Mouse (Mus musculus) liver, adult 2 months (tissue): ENCODE results near the gene Tbc1d5. TPM values are rescaled to one million over a fixed set of nuclear protein-coding genes. Genes with fewer than 3 reads are reported as not detected.

Experiments used
- DNase-seq: peaks from one replicate; pipeline ENCODE4 v3.0.0-alpha.2; 2011; ENCODE audit warnings: low read depth, low spot score; ENCODE audit errors: extremely low read depth
- H3K27ac ChIP-seq: fragments of 200-500 bp; replicated peaks from 2 replicates; pipeline ENCODE4 v1.5.1; 2012; ENCODE audit warnings: low read depth, mild to moderate bottlenecking, control low read depth, inconsistent platforms, low read length; ENCODE audit not compliant: insufficient read depth
- H3K27me3 ChIP-seq: fragments of 200-500 bp; 2 replicates; pipeline ENCODE4 v1.6.1; 2012; ENCODE audit warnings: mild to moderate bottlenecking, moderate library complexity, low read length, inconsistent platforms; ENCODE audit not compliant: control insufficient read depth, insufficient read depth
- H3K36me3 ChIP-seq: fragments of 200-500 bp; 2 replicates; pipeline ENCODE4 v1.6.1; 2012; ENCODE audit warnings: low read length, inconsistent platforms; ENCODE audit not compliant: control insufficient read depth, insufficient read depth
- H3K4me1 ChIP-seq: fragments of 200-500 bp; 2 replicates; pipeline ENCODE4 v1.6.1; 2011; ENCODE audit warnings: low read length; ENCODE audit not compliant: control insufficient read depth, insufficient read depth
- H3K4me3 ChIP-seq: fragments of 200-500 bp; 2 replicates; pipeline ENCODE4 v1.5.1; 2011; ENCODE audit warnings: low read depth, mild to moderate bottlenecking, control low read depth, low read length, moderate library complexity; ENCODE audit not compliant: insufficient read depth
- H3K79me2 ChIP-seq: fragments of 200-500 bp; 2 replicates; pipeline ENCODE4 v1.6.1; 2012; ENCODE audit warnings: inconsistent platforms, mild to moderate bottlenecking, low read length, moderate library complexity; ENCODE audit not compliant: control insufficient read depth, insufficient read depth
- H3K9ac ChIP-seq: fragments of 200-500 bp; 2 replicates; pipeline ENCODE4 v1.6.1; 2012; ENCODE audit warnings: low read depth, mild to moderate bottlenecking, control low read depth, inconsistent platforms, low read length
- CTCF ChIP-seq: fragments of 200-500 bp; IDR thresholded peaks from 2 replicates; pipeline ENCODE4 v1.5.1; 2011; ENCODE audit warnings: low read depth, low read length, control low read depth
- POLR2A ChIP-seq: fragments of 200-500 bp; IDR thresholded peaks from 2 replicates; pipeline ENCODE4 v1.6.1; 2011; ENCODE audit warnings: low read length, control low read depth; ENCODE audit not compliant: insufficient read depth; ENCODE audit errors: extremely low read depth
- WGBS: fragments of 180-500 bp; shearing (Covaris S2); methylation state at CpG from one replicate; pipeline ENCODE4 v1.1.7; 2018; 5-methylcytosine and 5-hydroxymethylcytosine counted together
- polyA plus RNA-seq: library from polyadenylated mRNA; depleted of rRNA; stranded (reverse); fragments of >200 nt; gene quantifications from 2 replicates; pipeline ENCODE4 v1.2.3, GENCODE M21; 2012
- total RNA-seq: library from RNA; depleted of rRNA; stranded (reverse); fragments of >200 nt; gene quantifications from 2 replicates; pipeline ENCODE4 v1.2.3, GENCODE M21; 2014

Gene Tbc1d5
- total and polyA plus RNA-seq, 2 experiments = 5.2 to 8.9 TPM

GRCm38 (mm10) chr17:50761082-50761481 is 418.1 kb downstream of the Tbc1d5 start:
- H3K4me3 ChIP-seq = no peak overlapping the region
- H3K79me2 ChIP-seq = no peaks in the 10 kb centered on the region
- TF ChIP-seq CTCF = no peak
- TF ChIP-seq POLR2A = no peak
- H3K36me3 ChIP-seq = peaks cover 2% of the 10 kb centered on the region; the same call in 1 of the 2 replicates
- WGBS = 61% methylated on average over 5 of the region's 5 CpGs
- H3K4me1 ChIP-seq = peaks cover 1% of the 10 kb centered on the region; the same call in 1 of the 2 replicates
- H3K27ac ChIP-seq = no peak overlapping the region
- no peaks in the 10 kb centered on the region for H3K27me3 ChIP-seq
- DNase-seq = no peak
- no peak overlapping the region for H3K9ac ChIP-seq

GRCm38 (mm10) chr17:50753356-50754138 is 425.6 kb downstream of the Tbc1d5 start:
- no peaks in the 10 kb centered on the region for H3K27me3 ChIP-seq
- 76% methylated on average over 9 of the region's 9 CpGs for WGBS
- no peak overlapping the region for H3K4me3 ChIP-seq
- no peaks in the 10 kb centered on the region for H3K79me2 ChIP-seq
- H3K4me1 ChIP-seq = no peaks in the 10 kb centered on the region; the same call in 1 of the 2 replicates
- TF ChIP-seq POLR2A (no peak), CTCF (no peak)
- H3K36me3 ChIP-seq = peaks cover 6% of the 10 kb centered on the region; the same call in 1 of the 2 replicates
- 0 out of 2 replicates have a peak overlapping the region, but pooled peaks have one; percentile 5 for H3K27ac ChIP-seq
- DNase-seq = peak; percentile 14
- no peak overlapping the region for H3K9ac ChIP-seq

- Histone ChIP-seq H3K4me1 (no peaks in the 10 kb centered on the region; the same call in 1 of the 2 replicates), H3K27ac (no peak overlapping the region), H3K36me3 (peaks cover 6% of the 10 kb centered on the region; the same call in 1 of the 2 replicates), H3K27me3 (no peaks in the 10 kb centered on the region), H3K4me3 (no peak overlapping the region), H3K79me2 (no peaks in the 10 kb centered on the region), H3K9ac (no peak overlapping the region)
- no peak for DNase-seq
- TF ChIP-seq CTCF (no peak), POLR2A (no peak)
- 98% methylated on average over 3 of the region's 3 CpGs for WGBS
Observed at GRCm38 (mm10) chr17:50752753-50753152, 426.4 kb downstream of the Tbc1d5 start.

- peaks cover 6% of the 10 kb centered on the region; the same call in 1 of the 2 replicates for H3K36me3 ChIP-seq
- no peaks in the 10 kb centered on the region for H3K79me2 ChIP-seq
- DNase-seq = no peak
- TF ChIP-seq POLR2A (no peak), CTCF (no peak)
- no peak overlapping the region for H3K27ac ChIP-seq
- whole genome bisulfite sequencing = 93% methylated on average over 3 of the region's 3 CpGs
- no peak overlapping the region for H3K4me3 ChIP-seq
- no peaks in the 10 kb centered on the region for H3K27me3 ChIP-seq
- no peaks in the 10 kb centered on the region; the same call in 1 of the 2 replicates for H3K4me1 ChIP-seq
- no peak overlapping the region for H3K9ac ChIP-seq
Observed at GRCm38 (mm10) chr17:50751911-50752310, 427.2 kb downstream of the Tbc1d5 start.

- Histone ChIP-seq H3K36me3 (peaks cover 4% of the 10 kb centered on the region; the same call in 1 of the 2 replicates), H3K9ac (no peak overlapping the region), H3K4me3 (no peak overlapping the region), H3K79me2 (no peaks in the 10 kb centered on the region), H3K4me1 (no peaks in the 10 kb centered on the region; the same call in 1 of the 2 replicates), H3K27me3 (no peaks in the 10 kb centered on the region), H3K27ac (no peak overlapping the region)
- 78% methylated on average over 2 of the region's 2 CpGs for WGBS
- no peak for TF ChIP-seq CTCF
- no peak for TF ChIP-seq POLR2A
- DNase-seq = no peak
Observed at GRCm38 (mm10) chr17:50750874-50751273, 428.3 kb downstream of the Tbc1d5 start.

GRCm38 (mm10) chr17:50741386-50741785 is 437.8 kb downstream of the Tbc1d5 start:
- TF ChIP-seq POLR2A (no peak), CTCF (no peak)
- Histone ChIP-seq H3K27me3 (no peaks in the 10 kb centered on the region), H3K79me2 (no peaks in the 10 kb centered on the region), H3K4me3 (no peak overlapping the region), H3K4me1 (no peaks in the 10 kb centered on the region), H3K27ac (no peak overlapping the region), H3K36me3 (peaks cover 5% of the 10 kb centered on the region; the same call in 1 of the 2 replicates), H3K9ac (no peak overlapping the region)
- WGBS = 95% methylated on average over 6 of the region's 6 CpGs
- no peak for DNase-seq
